Mouse (Mus musculus) cerebellum, adult 2 months (tissue): Measurements from ENCODE around the gene Rcc1l.

Source experiments
- CTCF ChIP-seq: fragments of 200-500 bp; IDR thresholded peaks from 2 replicates; pipeline ENCODE4 v1.5.1; 2011; ENCODE audit warnings: low read depth, mild to moderate bottlenecking, control low read depth, low read length, moderate library complexity, borderline replicate concordance; ENCODE audit not compliant: insufficient read depth
- POLR2A ChIP-seq: fragments of 200-500 bp; IDR thresholded peaks from 2 replicates; pipeline ENCODE4 v1.6.1; 2011; ENCODE audit warnings: low read length, control low read depth, borderline replicate concordance; ENCODE audit not compliant: insufficient read depth

GRCm38 (mm10) chr5:134121893-134122259 is 54.7 kb downstream of the Rcc1l start:
- no peak for TF ChIP-seq CTCF
- TF ChIP-seq POLR2A, result no peak
